ENCODE assay signal across 8 mouse cellular contexts in genomic region chr10:20170605-20171088, GRCm38 (mm10). TPM values are rescaled to one million over a fixed set of nuclear protein-coding genes. Genes with fewer than 3 reads are reported as not detected.
DNase-seq lines count a peak whose midpoint lies in the region; ATAC-seq and TF ChIP-seq lines count a peak whose summit lies in the region.

No protein-coding gene starts in this region.

- H3K4me2 ChIP-seq in hindbrain, embryonic 11.5 days (replicated peaks; ENCODE audit: low read depth, low read length): peak overlapping the region; percentile 44

- no peak for TF ChIP-seq POLR2A in olfactory bulb, adult 2 months (IDR thresholded peaks at IDR 0.05; ENCODE audit: insufficient read depth, low read depth, low read length)

- DNase-seq in R1 (ENCODE audit: low read depth, low spot score): peak; percentile 92
- DNase-seq in cerebellum, postnatal 14 days: peak; percentile 87 to 92
- DNase-seq in frontal cortex, postnatal 10 days (ENCODE audit: low spot score in 2 of 2): peak; percentile 79 to 82
- DNase-seq in hindbrain, embryonic 11.5 days (ENCODE audit: low spot score): peak; percentile 86
- DNase-seq in layer of hippocampus, adult 9-11 months: peak; percentile 93
- peak; percentile 64 to 80 for DNase-seq in lung, adult 18-20 months
- DNase-seq in yolk sac, embryonic 10.5 days (ENCODE audit: low spot score): peak; percentile 50

- ATAC-seq in hindbrain, embryonic 11.5 days (ENCODE audit: low FRiP score): peak; percentile 99

- H3K27me3 ChIP-seq in hindbrain, embryonic 11.5 days (ENCODE audit: control insufficient read depth, insufficient read depth, low read length): peaks cover 2% of the 10 kb centered on the region; the same call in 1 of the 2 replicates

- WGBS in hindbrain, embryonic 11.5 days: 30% methylated on average over 11 of the region's 11 CpGs
- 9% methylated on average over 11 of the region's 11 CpGs for WGBS in olfactory bulb, adult 2 months

- H3K9ac ChIP-seq in hindbrain, embryonic 11.5 days (ENCODE audit: low read depth, low read length): no peak overlapping the region

- peak; percentile 87 for TF ChIP-seq CTCF in olfactory bulb, adult 2 months (IDR thresholded peaks at IDR 0.05; ENCODE audit: insufficient read depth, low read depth, low read length)

- peaks cover 5% of the 10 kb centered on the region; the same call in 1 of the 2 replicates for H3K4me1 ChIP-seq in hindbrain, embryonic 11.5 days (replicated peaks; ENCODE audit: control insufficient read depth, insufficient read depth, low read length)
- H3K4me1 ChIP-seq in olfactory bulb, adult 2 months (ENCODE audit: control insufficient read depth, insufficient read depth, low read length): peaks cover 11% of the 10 kb centered on the region

- peak overlapping the region; percentile 16 for H3K4me3 ChIP-seq in hindbrain, embryonic 11.5 days (ENCODE audit: low read depth, low read length)
- H3K4me3 ChIP-seq in olfactory bulb, adult 2 months (ENCODE audit: insufficient read depth, low read depth, low read length): peak overlapping the region; percentile 47

- H3K9me3 ChIP-seq in hindbrain, embryonic 11.5 days (ENCODE audit: control insufficient read depth, low read length): no peaks in the 10 kb centered on the region

- H3K27ac ChIP-seq in hindbrain, embryonic 11.5 days (ENCODE audit: low read depth, low read length): no peak overlapping the region
- peak overlapping the region; percentile 48; the same call in 1 of the 2 replicates for H3K27ac ChIP-seq in olfactory bulb, adult 2 months (ENCODE audit: insufficient read depth, low read depth, low read length)

- H3K36me3 ChIP-seq in hindbrain, embryonic 11.5 days (ENCODE audit: control insufficient read depth, insufficient read depth, low read length): no peaks in the 10 kb centered on the region

RNA-seq across cellular contexts. Expression of gene Map7, which starts 22.4 kb away (rescaled TPM):
- 5.8 and 6.7 TPM in 2 replicates for polyA plus RNA-seq in hindbrain, embryonic 11.5 days (2014; fragmentation: Nextera tagmentation; extraction: Ambion mirVana)
- polyA plus RNA-seq in olfactory bulb, adult 2 months (2012; ENCODE audit: insufficient read depth, insufficient read length, low replicate concordance, missing spikeins): not detected in 2 replicates
